Mouse (Mus musculus) embryonic fibroblast, embryonic 13.5 days (primary cell): ENCODE results near the gene Rbm44.

Source experiments
- CTCF ChIP-seq: IDR thresholded peaks from 2 replicates; pipeline ENCODE4 v1.5.1; 2011; ENCODE audit warnings: mild to moderate bottlenecking, control low read depth, low read length, moderate library complexity, borderline replicate concordance; ENCODE audit not compliant: insufficient read depth
- POLR2A ChIP-seq: IDR thresholded peaks from 2 replicates; pipeline ENCODE4 v1.6.1; 2011; ENCODE audit warnings: low read depth, mild to moderate bottlenecking, control low read depth, low read length, moderate library complexity

DNA sequence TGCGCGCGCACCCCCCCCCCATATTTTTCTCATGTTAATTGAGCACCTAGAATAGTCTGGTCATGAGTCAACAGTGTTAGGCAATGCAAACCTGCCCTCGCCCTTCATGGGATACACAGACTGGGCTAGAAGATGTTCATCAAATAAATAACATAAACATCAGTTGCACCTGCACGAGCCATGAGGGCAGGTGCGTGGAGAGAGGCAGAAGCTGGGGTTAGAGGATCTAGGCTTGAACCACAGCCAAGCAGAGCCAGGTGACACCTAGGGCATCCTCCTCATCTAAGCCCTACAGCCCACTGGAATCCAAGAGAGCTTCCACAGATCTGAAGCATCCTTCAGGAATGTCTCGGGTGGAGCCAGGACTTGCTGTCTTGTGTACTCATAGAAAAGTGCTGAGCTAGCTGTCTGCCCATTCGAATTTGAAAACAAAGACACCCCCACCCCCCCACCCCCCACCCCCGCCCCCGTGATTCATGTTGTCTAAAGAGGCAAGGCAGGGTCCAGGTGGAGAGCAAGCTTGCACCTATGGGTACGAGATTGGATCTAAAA, 47.5 kb upstream of the Rbm44 start:
- TF ChIP-seq POLR2A = no peak
- TF ChIP-seq CTCF = no peak
